Mouse (Mus musculus): Measurements from ENCODE around the gene Eif2s3x.

DNA sequence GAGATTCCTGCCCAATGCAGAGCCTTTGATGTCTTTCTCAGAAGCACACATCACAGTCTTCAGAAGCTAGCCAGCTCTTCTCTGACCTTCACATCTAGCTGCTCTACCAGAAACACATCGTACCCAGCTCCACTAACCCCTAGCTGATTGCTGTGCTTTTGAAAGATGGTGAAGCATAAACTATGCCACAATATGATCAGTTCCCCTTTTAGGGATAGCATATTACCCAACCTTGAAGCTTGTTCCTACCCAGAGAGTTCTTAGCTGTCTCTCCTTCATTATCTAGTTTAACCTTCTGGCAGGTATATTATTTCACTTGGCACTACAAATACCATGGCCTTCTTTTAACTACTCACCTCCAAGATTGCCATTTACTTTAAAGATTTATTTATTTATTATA is 72.6 kb downstream of the Eif2s3x start:
- TF ChIP-seq CTCF (IDR thresholded peaks at IDR 0.05; ENCODE audit: low read depth), result no peak
- TF ChIP-seq EP300 (IDR thresholded peaks at IDR 0.05; ENCODE audit: low read depth), result no peak

Data from liver, postnatal 0 days (tissue).